Mouse (Mus musculus) embryo, embryonic 10 days (tissue): ENCODE data around the gene Tesc.

Source experiments
- DNase-seq: peaks from one replicate; pipeline ENCODE4 v3.0.0-alpha.2; 2015; ENCODE audit warnings: low spot score

The Tesc gene

GRCm38 (mm10) chr5:118027698-118028190 is at the start of gene Tesc:
Tesc (plus strand) TSS chr5:118027743.
- no peak for DNase-seq

GRCm38 (mm10) chr5:117978159-117978697 is 49.3 kb upstream of the Tesc start:
- no peak for DNase-seq

GRCm38 (mm10) chr5:117979082-117979481 is 48.5 kb upstream of the Tesc start:
- no peak for DNase-seq

- no peak for DNase-seq
These were observed 46.6 kb upstream of the Tesc start for GRCm38 (mm10) chr5:117980921-117981320.

GRCm38 (mm10) chr5:117981943-117982342 is 45.6 kb upstream of the Tesc start:
- DNase-seq = no peak

- no peak for DNase-seq
These were observed 41.2 kb upstream of the Tesc start for GRCm38 (mm10) chr5:117986327-117986726.

- no peak for DNase-seq
These were observed 39.7 kb upstream of the Tesc start for GRCm38 (mm10) chr5:117987891-117988290.

- no peak for DNase-seq
These were observed 39.2 kb upstream of the Tesc start for GRCm38 (mm10) chr5:117988367-117988766.

- no peak for DNase-seq
These were observed 37.8 kb upstream of the Tesc start for GRCm38 (mm10) chr5:117989773-117990172.

GRCm38 (mm10) chr5:117990957-117991356 is 36.6 kb upstream of the Tesc start:
- no peak for DNase-seq

- DNase-seq = no peak
These were observed 34.0 kb upstream of the Tesc start for GRCm38 (mm10) chr5:117993550-117993949.

- DNase-seq = no peak
These were observed 32.1 kb upstream of the Tesc start for GRCm38 (mm10) chr5:117995372-117995901.

GRCm38 (mm10) chr5:117995911-117996310 is 31.6 kb upstream of the Tesc start:
- DNase-seq = no peak

GRCm38 (mm10) chr5:117996581-117996980 is 31.0 kb upstream of the Tesc start:
- DNase-seq = no peak

GRCm38 (mm10) chr5:117997434-117997970 is 30.0 kb upstream of the Tesc start:
- DNase-seq = no peak

- DNase-seq = no peak
These were observed 28.5 kb upstream of the Tesc start for GRCm38 (mm10) chr5:117999061-117999460.

- DNase-seq = no peak
These were observed 28.0 kb upstream of the Tesc start for GRCm38 (mm10) chr5:117999584-117999983.

GRCm38 (mm10) chr5:118002059-118002458 is 25.5 kb upstream of the Tesc start:
- DNase-seq = peak; percentile 87

GRCm38 (mm10) chr5:118004619-118005018 is 22.9 kb upstream of the Tesc start:
- DNase-seq = peak; percentile 69

- DNase-seq = no peak
These were observed 21.8 kb upstream of the Tesc start for GRCm38 (mm10) chr5:118005728-118006127.

- no peak for DNase-seq
These were observed 19.2 kb upstream of the Tesc start for GRCm38 (mm10) chr5:118008344-118008743.

- DNase-seq = no peak
These were observed 16.7 kb upstream of the Tesc start for GRCm38 (mm10) chr5:118010872-118011271.

- no peak for DNase-seq
These were observed 15.7 kb upstream of the Tesc start for GRCm38 (mm10) chr5:118011796-118012195.

- no peak for DNase-seq
These were observed 12.5 kb upstream of the Tesc start for GRCm38 (mm10) chr5:118015028-118015427.
